Mouse (Mus musculus) effector memory CD4-positive, alpha-beta T cell, adult 5 months (primary cell): ENCODE measurements around the gene 1700012B09Rik. TPM values are rescaled to one million over a fixed set of nuclear protein-coding genes. Genes with fewer than 3 reads are reported as not detected.

Experiments
- polyA plus RNA-seq: library from polyadenylated mRNA; unstranded; fragments of 100-300 nt; shearing (Covaris generic); gene quantifications from one replicate; pipeline ENCODE4 v1.2.1, GENCODE M21; 2017

The 1700012B09Rik gene
- polyA plus RNA-seq: not detected

DNA sequence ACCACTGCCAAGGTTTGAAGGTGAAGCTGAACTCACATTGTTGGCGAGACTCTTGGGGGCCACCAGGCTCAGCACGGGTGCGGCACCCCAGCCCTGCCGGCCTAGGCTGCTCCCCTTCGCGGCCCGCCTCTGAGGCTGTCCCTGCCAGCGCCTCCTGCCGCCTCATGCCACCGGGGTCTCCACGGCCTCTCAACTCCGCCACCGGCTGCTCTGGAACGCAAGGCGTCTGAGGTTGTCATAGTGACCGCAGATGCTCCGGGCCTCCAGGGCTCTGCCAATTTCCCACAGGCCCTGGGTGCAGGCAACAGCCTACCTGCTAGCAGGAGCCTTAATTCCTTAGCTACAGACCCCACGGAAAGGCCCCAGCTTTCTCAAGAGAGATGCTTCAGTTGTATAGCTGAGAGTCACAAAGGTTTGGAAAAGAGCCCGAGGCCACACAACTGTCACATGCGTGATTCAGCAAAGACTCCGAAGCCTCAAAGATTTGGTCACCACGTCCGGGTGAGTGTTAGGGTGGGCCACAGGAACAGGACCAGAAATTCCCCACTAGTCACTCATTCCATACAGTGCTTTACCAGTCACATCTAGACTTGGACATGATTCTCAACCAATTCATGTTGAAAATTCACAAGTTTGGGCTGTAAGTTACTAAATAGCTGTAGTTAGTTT is at the start of gene 1700012B09Rik:
1700012B09Rik (minus strand) TSS at position 228 of the 669 bp plus-strand sequence.

DNA sequence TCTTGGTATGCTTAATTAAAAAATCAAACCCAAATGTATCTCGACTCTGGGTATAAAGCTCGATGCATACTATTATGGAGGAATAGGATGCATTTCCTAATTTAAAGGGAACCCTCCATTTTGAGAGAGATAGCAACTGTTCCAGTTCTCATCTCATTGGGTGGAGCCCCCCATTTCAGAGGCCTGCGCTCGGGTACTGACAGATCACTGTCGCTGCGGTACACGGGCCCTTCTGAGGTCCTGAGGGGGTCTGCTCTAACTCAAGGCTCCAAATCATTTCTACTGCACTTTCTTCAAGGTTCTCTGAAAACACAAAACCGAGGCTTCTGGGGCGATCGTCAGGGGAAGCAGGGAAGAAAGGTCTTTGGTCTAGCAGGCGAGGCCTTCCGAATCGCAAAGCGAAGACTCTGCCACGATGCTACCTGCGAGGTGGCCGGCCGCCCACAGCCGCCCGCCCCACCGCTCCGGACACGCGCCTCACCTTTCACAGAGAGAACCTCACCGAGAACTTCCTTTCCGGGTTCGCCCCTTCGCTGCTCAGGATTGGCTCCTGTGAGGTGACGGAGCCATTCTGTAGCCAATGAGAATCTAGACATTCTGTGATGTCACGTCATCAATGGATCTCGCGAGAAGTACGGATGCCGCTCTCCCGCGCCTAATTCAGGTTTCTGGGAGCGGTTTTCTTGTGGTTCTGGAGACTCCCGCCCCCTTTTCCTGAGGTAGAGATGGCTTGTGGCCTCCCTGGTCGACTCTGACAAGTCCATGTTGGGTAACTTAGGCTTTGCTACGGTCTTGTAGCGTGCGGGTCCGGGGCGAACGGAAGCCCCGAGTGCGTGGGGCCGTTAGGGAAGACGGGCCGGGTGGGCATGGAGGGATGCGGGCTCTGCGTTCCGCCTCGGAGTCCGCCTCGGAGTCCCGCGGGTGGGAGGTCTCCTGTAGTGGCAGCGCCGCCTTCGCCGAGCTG is 13.5 kb upstream of the 1700012B09Rik start, which contains the start of the genes Mre11a and Ankrd49:
Mre11a (plus strand) TSS at position 616 of the 964 bp plus-strand sequence.
Ankrd49 (minus strand) TSS at position 818 of the 964 bp plus-strand sequence.

DNA sequence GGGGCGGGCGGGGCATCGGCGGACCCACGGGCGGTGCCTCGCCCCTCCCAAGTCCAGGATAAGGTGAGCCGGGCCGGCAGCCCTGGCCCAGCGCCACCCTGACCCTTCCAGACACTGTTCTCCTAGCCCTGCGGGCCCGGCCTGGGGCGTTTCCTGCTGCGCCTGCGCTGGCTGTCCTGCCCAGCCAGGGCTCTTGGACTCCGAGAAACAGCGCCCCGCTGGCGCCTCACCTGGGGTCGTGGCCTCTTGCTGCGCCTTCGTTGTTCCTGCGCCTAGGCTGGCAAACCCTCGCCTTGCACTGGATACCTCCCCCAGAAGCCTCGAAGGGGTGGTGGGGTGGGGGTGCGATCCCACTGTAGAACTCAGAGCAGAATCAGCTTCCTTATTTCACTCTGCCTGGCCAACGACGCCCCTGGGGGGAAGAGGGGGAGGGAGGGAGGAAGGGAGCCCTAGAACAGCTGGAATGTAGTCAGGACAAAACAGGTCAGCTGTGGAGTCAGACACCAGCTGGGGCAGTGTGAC is 18.8 kb downstream of the 1700012B09Rik start, which contains the start of gene Fut4:
Fut4 (minus strand) TSS at position 393 of the 522 bp plus-strand sequence.

DNA sequence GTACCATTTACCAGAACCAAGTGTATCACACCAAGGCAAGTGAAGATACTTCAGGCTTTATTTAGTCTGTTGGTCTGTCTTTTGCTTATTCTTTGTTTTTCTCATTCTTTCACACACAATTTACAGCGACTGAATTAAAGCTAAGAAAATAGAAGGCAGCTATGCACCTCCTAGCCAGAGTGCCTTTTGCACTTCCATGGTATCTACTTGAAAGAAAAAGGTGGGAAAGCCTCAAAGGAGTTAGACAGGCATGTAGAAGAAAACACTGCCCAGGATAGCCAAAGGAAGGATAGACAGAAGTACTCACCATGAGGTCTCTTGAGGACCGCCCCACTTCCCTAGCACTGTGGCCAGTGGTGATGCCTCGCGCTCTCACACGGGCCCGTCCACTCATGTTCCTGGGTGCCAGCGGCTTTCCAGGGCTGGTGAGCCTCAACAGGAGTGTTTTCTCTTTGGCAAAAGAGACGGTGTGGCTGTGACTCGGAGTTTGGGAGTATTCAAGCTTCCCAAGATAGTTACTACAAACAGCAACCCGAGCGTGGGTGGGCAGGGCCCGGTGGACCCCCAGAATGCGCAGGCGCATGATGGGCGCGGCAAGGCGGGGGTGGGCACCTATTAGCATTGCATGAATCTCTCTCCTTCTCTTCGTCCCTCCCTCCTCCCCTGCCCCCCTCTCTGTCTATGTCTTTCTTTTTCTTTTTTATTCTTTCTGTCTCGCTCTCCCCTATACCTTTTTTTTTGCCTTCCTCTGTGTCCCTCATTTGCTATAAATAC is 30.5 kb downstream of the 1700012B09Rik start, which contains the start of gene Piwil4:
Piwil4 (minus strand) TSS at position 583 of the 774 bp plus-strand sequence.

Other genes starting within 250 kb of the 1700012B09Rik start
- gene Amotl1, start 126.0 kb downstream of the 1700012B09Rik start, polyA plus RNA-seq: not detected
- not detected for gene Piwil4, start 30.3 kb downstream of the 1700012B09Rik start, polyA plus RNA-seq
- gene Fut4, start 18.6 kb downstream of the 1700012B09Rik start, polyA plus RNA-seq: not detected
- gene Mre11a, start 13.6 kb upstream of the 1700012B09Rik start, polyA plus RNA-seq: 25.6 TPM
- gene Ankrd49, start 13.8 kb upstream of the 1700012B09Rik start, polyA plus RNA-seq: 11.6 TPM
- 1.9 TPM for gene Gpr83, start 89.2 kb upstream of the 1700012B09Rik start, polyA plus RNA-seq
- gene Izumo1r, start 132.9 kb upstream of the 1700012B09Rik start, polyA plus RNA-seq: 137 TPM